Comparison of ENCODE assay signal across 8 mouse cellular contexts in the genomic region with DNA sequence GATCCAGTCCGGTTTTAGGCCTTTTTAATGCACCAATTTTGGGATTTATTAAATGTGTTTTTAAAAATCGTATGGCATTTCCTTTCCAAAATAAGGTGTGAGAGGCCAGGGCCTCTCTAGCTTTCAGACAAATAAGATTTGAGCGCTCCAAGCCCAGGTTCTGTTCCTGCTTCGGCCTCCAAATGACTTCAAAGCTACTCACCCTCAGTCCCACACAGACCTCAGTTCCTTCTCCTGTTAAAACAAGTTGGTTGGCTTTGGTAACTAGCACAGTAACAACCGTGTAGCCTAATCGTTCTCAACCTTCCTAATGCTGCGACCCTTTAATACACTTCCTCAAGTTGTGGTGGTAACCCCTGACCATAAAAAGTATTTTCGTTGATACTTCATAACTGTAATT. TPM values are rescaled to one million over a fixed set of nuclear protein-coding genes. Genes with fewer than 3 reads are reported as not detected.
DNase-seq lines count a peak whose midpoint lies in the region; ATAC-seq lines count a peak whose summit lies in the region.

No protein-coding gene starts in this region.

- H3K36me3 ChIP-seq in megakaryocyte, embryonic 14.5 days (replicated peaks; ENCODE audit: low read length), result no peaks in the 10 kb centered on the region
- H3K36me3 ChIP-seq in limb, embryonic 13.5 days, result no peaks in the 10 kb centered on the region
- no peaks in the 10 kb centered on the region for H3K36me3 ChIP-seq in stomach, embryonic 16.5 days (ENCODE audit: control insufficient read depth, insufficient read depth, low read length)

- H3K27ac ChIP-seq in limb, embryonic 13.5 days, result no peak overlapping the region
- peak overlapping the region; percentile 61; the same call in 1 of the 2 replicates for H3K27ac ChIP-seq in stomach, embryonic 16.5 days (ENCODE audit: low read length)

- 46% methylated on average over 8 of the region's 8 CpGs for WGBS in limb, embryonic 13.5 days
- WGBS in stomach, embryonic 16.5 days, result 47% methylated on average over 8 of the region's 8 CpGs

- no peak overlapping the region for H3K9ac ChIP-seq in limb, embryonic 13.5 days
- peak overlapping the region; percentile 88 for H3K9ac ChIP-seq in stomach, embryonic 16.5 days (ENCODE audit: low read length)

- peaks cover 78% of the 10 kb centered on the region for H3K4me1 ChIP-seq in megakaryocyte, embryonic 14.5 days
- H3K4me1 ChIP-seq in limb, embryonic 13.5 days, result peaks cover 43% of the 10 kb centered on the region
- peaks cover 15% of the 10 kb centered on the region for H3K4me1 ChIP-seq in stomach, embryonic 16.5 days (ENCODE audit: control insufficient read depth, insufficient read depth, low read length)

- ATAC-seq in CD4-positive, CD25-positive, alpha-beta regulatory T cell, adult 4 months, result no peak
- ATAC-seq in megakaryocyte, adult 5-6 weeks (ENCODE audit: poor library complexity, severe bottlenecking), result no peak
- ATAC-seq in limb, embryonic 13.5 days (ENCODE audit: low FRiP score, low read depth), result no peak
- no peak for ATAC-seq in stomach, embryonic 16.5 days (ENCODE audit: insufficient read depth, low FRiP score)

- peak; percentile 9 for DNase-seq in CD4-positive, CD25-positive, alpha-beta regulatory T cell, adult 2 months (ENCODE audit: low read depth, low spot score)
- DNase-seq in urinary bladder, adult 18-20 months (ENCODE audit: low spot score in 2 of 2), result no peak
- no peak for DNase-seq in cerebellum, adult 11-12 months

- peak overlapping the region; percentile 95 for H3K4me2 ChIP-seq in limb, embryonic 13.5 days (replicated peaks)
- peak overlapping the region; percentile 97 for H3K4me2 ChIP-seq in stomach, embryonic 16.5 days (ENCODE audit: low read depth, low read length)

- H3K9me3 ChIP-seq in megakaryocyte, embryonic 14.5 days, result no peaks in the 10 kb centered on the region
- no peaks in the 10 kb centered on the region for H3K9me3 ChIP-seq in limb, embryonic 13.5 days
- no peaks in the 10 kb centered on the region for H3K9me3 ChIP-seq in stomach, embryonic 16.5 days (replicated peaks; ENCODE audit: control insufficient read depth, low read length)

- peak overlapping the region; percentile 95 for H3K4me3 ChIP-seq in megakaryocyte, embryonic 14.5 days (replicated peaks)
- H3K4me3 ChIP-seq in limb, embryonic 13.5 days, result peak overlapping the region; percentile 79
- peak overlapping the region; percentile 77 for H3K4me3 ChIP-seq in stomach, embryonic 16.5 days (replicated peaks; ENCODE audit: low read length)

- H3K27me3 ChIP-seq in megakaryocyte, embryonic 14.5 days (replicated peaks), result peaks cover 26% of the 10 kb centered on the region
- H3K27me3 ChIP-seq in limb, embryonic 13.5 days, result no peaks in the 10 kb centered on the region
- no peaks in the 10 kb centered on the region for H3K27me3 ChIP-seq in stomach, embryonic 16.5 days (ENCODE audit: control insufficient read depth, insufficient read depth, low read length)

RNA-seq across cellular contexts. Expression of a gene that starts 0.7 kb away (rescaled TPM):
- 1 to 10 TPM in 1 of 2 experiments, under 1 TPM in 1; 0.66 to 1.1 TPM for polyA plus RNA-seq in CD4-positive, CD25-positive, alpha-beta regulatory T cell, adult 4 months (2017; shearing (Covaris generic))
- polyA plus RNA-seq in megakaryocyte, embryonic 14.5 days (2012; ENCODE audit: insufficient read depth, low replicate concordance), result 10.8 and 22.3 TPM in 2 replicates
- 57.9 and 69.2 TPM in 2 replicates for total RNA-seq in megakaryocyte, adult 5-6 weeks (2015)
- total RNA-seq in megakaryocyte, adult 5-6 weeks (2017), result 73.5 and 121 TPM in 2 replicates
- polyA plus RNA-seq in limb, embryonic 13.5 days (2015; fragmentation: Nextera tagmentation; extraction: Ambion mirVana), result 30.6 and 31.2 TPM in 2 replicates
- 26.1 and 32.2 TPM in 2 replicates for polyA plus RNA-seq in stomach, embryonic 16.5 days (2015; fragmentation: Nextera tagmentation; extraction: Ambion mirVana)
